Mouse (Mus musculus): ENCODE results near the gene S100a13. TPM values are rescaled to one million over a fixed set of nuclear protein-coding genes. Genes with fewer than 3 reads are reported as not detected.

S100a13 gene
- 8.0 and 9.7 TPM in 2 replicates for polyA plus RNA-seq (2015; fragmentation: Nextera tagmentation; extraction: Ambion mirVana)

GRCm38 (mm10) chr3:90513796-90514590, at the start of gene S100a13, which contains the start of gene S100a1:
Gene S100a13, plus strand, starts transcription at chr3:90514435.
Gene S100a1, minus strand, starts transcription at chr3:90514392.
- peaks cover 10% of the 10 kb centered on the region; the same call in 1 of the 2 replicates for H3K4me1 ChIP-seq (replicated peaks; ENCODE audit: control insufficient read depth, insufficient read depth, low read length)
- H3K4me3 ChIP-seq (replicated peaks; ENCODE audit: low read length) = peak within 1 kb of the TSS; percentile 26
- H3K36me3 ChIP-seq (ENCODE audit: control insufficient read depth, insufficient read depth) = no peaks in the 10 kb centered on the region
- 6% methylated on average over 25 of the region's 25 CpGs for WGBS
- H3K4me2 ChIP-seq (ENCODE audit: low read length) = peak within 1 kb of the TSS; percentile 57
- ATAC-seq = peak; percentile 16; the same call in 1 of the 2 replicates
- H3K27me3 ChIP-seq (replicated peaks; ENCODE audit: control insufficient read depth, insufficient read depth, low read length) = peaks cover 10% of the 10 kb centered on the region
- H3K9me3 ChIP-seq (ENCODE audit: control insufficient read depth, low read length) = no peaks in the 10 kb centered on the region
- peak within 1 kb of the TSS; percentile 36; the same call in 1 of the 2 replicates for H3K9ac ChIP-seq (replicated peaks; ENCODE audit: low read depth, low read length)
- H3K27ac ChIP-seq (ENCODE audit: low read length) = no peak within 1 kb of the TSS

DNA sequence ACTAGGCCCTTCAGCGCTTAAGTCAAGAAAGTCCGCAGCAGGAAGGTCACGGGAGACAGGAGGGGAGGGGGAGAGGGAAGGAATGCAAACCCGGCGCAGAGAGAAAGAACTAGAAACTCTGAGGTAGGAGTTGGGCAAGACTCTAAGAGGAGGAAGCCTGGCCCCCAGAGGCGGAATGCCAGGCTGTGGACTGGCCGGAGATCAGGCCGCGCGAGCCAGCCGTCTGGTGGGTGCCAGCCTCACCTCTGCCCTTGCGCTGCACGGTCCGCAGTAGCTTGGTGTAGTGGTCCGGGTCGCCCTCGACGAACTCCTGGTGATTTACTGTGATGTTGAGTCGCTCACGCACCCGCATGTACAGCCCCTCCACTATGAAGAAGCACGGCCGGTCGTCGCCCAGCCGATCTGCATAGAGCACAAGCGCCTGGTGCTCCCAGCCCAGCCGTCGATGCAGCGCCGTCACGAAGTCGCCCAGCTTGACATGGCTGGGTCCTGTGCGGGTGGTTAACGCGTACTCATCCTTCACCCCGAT, 49.6 kb upstream of the S100a13 start:
- ATAC-seq = no peak; the same call in 1 of the 2 replicates
- H3K4me2 ChIP-seq (ENCODE audit: low read length) = peak overlapping the region; percentile 99
- no peaks in the 10 kb centered on the region for H3K36me3 ChIP-seq (ENCODE audit: control insufficient read depth, insufficient read depth)
- H3K4me3 ChIP-seq (replicated peaks; ENCODE audit: low read length) = peak overlapping the region; percentile 50
- no peaks in the 10 kb centered on the region for H3K9me3 ChIP-seq (ENCODE audit: control insufficient read depth, low read length)
- H3K9ac ChIP-seq (replicated peaks; ENCODE audit: low read depth, low read length) = no peak overlapping the region; the same call in 1 of the 2 replicates
- peaks cover 39% of the 10 kb centered on the region for H3K27me3 ChIP-seq (replicated peaks; ENCODE audit: control insufficient read depth, insufficient read depth, low read length)
- no peak overlapping the region for H3K27ac ChIP-seq (ENCODE audit: low read length)
- WGBS = 13% methylated on average over 37 of the region's 37 CpGs
- H3K4me1 ChIP-seq (replicated peaks; ENCODE audit: control insufficient read depth, insufficient read depth, low read length) = peaks cover 18% of the 10 kb centered on the region

GRCm38 (mm10) chr3:90465081-90465685, 49.1 kb upstream of the S100a13 start:
- peak; percentile 30 for ATAC-seq
- Histone ChIP-seq H3K4me3 (replicated peaks; ENCODE audit: low read length) (peak overlapping the region; percentile 50), H3K4me1 (replicated peaks; ENCODE audit: control insufficient read depth, insufficient read depth, low read length) (peaks cover 18% of the 10 kb centered on the region), H3K9me3 (ENCODE audit: control insufficient read depth, low read length) (no peaks in the 10 kb centered on the region), H3K36me3 (ENCODE audit: control insufficient read depth, insufficient read depth) (no peaks in the 10 kb centered on the region), H3K27me3 (replicated peaks; ENCODE audit: control insufficient read depth, insufficient read depth, low read length) (peaks cover 39% of the 10 kb centered on the region), H3K27ac (ENCODE audit: low read length) (no peak overlapping the region), H3K4me2 (ENCODE audit: low read length) (peak overlapping the region; percentile 99), H3K9ac (replicated peaks; ENCODE audit: low read depth, low read length) (peak overlapping the region; percentile 44)
- under 1% methylated on average over 75 of the region's 75 CpGs for WGBS

DNA sequence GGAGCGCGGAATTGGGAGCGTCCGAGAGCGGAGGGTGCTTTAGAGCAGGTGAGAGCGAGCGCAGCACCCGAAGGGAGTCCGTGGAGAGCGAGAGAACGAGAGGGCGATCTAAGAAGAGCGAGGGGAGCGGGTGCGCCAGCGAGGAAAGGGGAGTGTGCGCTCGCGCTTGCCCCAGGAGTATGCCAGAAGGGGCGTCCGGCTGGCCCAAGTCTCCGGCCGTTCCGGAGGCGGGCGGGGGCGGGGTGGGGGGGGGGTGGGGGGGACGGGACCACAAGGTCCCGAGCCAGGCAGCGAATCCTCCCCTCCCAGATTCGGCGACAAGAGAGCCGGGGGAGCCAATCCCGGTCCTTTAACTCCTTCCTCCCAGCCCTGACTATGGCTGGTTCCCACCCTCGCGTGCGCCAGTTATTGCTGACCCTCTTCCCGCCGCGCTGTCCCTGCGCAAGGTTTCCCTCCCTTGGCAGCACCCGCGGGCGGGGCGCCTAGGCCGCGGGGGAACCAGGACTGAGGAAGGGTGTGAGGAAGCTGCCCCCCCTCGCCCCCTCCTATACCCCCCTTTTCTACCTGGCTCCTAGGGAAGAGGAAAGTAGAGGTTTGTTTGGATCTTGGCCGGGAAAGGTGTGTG, 48.4 kb upstream of the S100a13 start, which contains the start of gene Npr1:
Gene Npr1, minus strand, starts transcription at position 181 of the 625 bp plus-strand sequence.
- peaks cover 39% of the 10 kb centered on the region for H3K27me3 ChIP-seq (replicated peaks; ENCODE audit: control insufficient read depth, insufficient read depth, low read length)

DNA sequence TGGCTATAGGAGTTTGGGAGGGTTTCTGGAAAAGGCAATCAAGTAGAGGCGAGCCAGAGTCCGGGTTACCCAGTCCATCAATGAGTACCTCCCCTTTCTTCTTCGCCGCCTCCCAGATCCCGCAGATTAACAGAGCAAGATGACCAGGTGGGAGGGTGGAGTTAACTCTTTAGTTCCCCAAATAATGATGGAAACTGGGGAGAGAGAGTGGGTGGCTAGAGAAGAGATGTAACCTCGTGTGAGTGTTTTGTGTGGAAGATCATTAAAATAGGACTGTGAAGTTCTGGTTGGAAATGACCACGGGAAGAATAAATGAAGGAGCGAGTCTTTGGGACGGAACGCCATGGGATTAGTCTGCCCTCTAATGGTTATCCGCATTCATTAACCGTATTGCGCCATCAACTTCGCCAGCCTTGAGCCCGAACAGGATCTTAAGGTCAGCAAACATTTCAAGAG, 47.9 kb upstream of the S100a13 start:
- no peaks in the 10 kb centered on the region for H3K36me3 ChIP-seq (ENCODE audit: control insufficient read depth, insufficient read depth)
- no peak overlapping the region for H3K27ac ChIP-seq (ENCODE audit: low read length)
- 0% methylated on average over 15 of the region's 15 CpGs for WGBS
- H3K4me3 ChIP-seq (replicated peaks; ENCODE audit: low read length) = peak overlapping the region; percentile 50
- peaks cover 39% of the 10 kb centered on the region for H3K27me3 ChIP-seq (replicated peaks; ENCODE audit: control insufficient read depth, insufficient read depth, low read length)
- peak overlapping the region; percentile 44 for H3K9ac ChIP-seq (replicated peaks; ENCODE audit: low read depth, low read length)
- ATAC-seq = peak; percentile 34; the same call in 1 of the 2 replicates
- H3K4me1 ChIP-seq (replicated peaks; ENCODE audit: control insufficient read depth, insufficient read depth, low read length) = peaks cover 18% of the 10 kb centered on the region
- H3K4me2 ChIP-seq (ENCODE audit: low read length) = peak overlapping the region; percentile 99
- no peaks in the 10 kb centered on the region for H3K9me3 ChIP-seq (ENCODE audit: control insufficient read depth, low read length)

More for the DNA sequence above, 48.4 kb upstream of the S100a13 start, which contains the start of gene Npr1:
- ATAC-seq = peak; percentile 62
- peak within 1 kb of the TSS; percentile 44 for H3K9ac ChIP-seq (replicated peaks; ENCODE audit: low read depth, low read length)
- under 1% methylated on average over 37 of the region's 49 CpGs for WGBS
- no peaks in the 10 kb centered on the region for H3K9me3 ChIP-seq (ENCODE audit: control insufficient read depth, low read length)
- no peaks in the 10 kb centered on the region for H3K36me3 ChIP-seq (ENCODE audit: control insufficient read depth, insufficient read depth)
- H3K4me2 ChIP-seq (ENCODE audit: low read length) = peak within 1 kb of the TSS; percentile 99
- H3K4me1 ChIP-seq (replicated peaks; ENCODE audit: control insufficient read depth, insufficient read depth, low read length) = peaks cover 18% of the 10 kb centered on the region
- H3K4me3 ChIP-seq (replicated peaks; ENCODE audit: low read length) = peak within 1 kb of the TSS; percentile 50
- H3K27ac ChIP-seq (ENCODE audit: low read length) = no peak within 1 kb of the TSS

GRCm38 (mm10) chr3:90467618-90468300, 46.5 kb upstream of the S100a13 start:
- Histone ChIP-seq H3K4me2 (ENCODE audit: low read length) (no peak overlapping the region), H3K36me3 (ENCODE audit: control insufficient read depth, insufficient read depth) (no peaks in the 10 kb centered on the region), H3K9me3 (ENCODE audit: control insufficient read depth, low read length) (no peaks in the 10 kb centered on the region), H3K4me3 (replicated peaks; ENCODE audit: low read length) (no peak overlapping the region), H3K27me3 (replicated peaks; ENCODE audit: control insufficient read depth, insufficient read depth, low read length) (peaks cover 32% of the 10 kb centered on the region), H3K9ac (replicated peaks; ENCODE audit: low read depth, low read length) (no peak overlapping the region), H3K27ac (ENCODE audit: low read length) (no peak overlapping the region), H3K4me1 (replicated peaks; ENCODE audit: control insufficient read depth, insufficient read depth, low read length) (peaks cover 18% of the 10 kb centered on the region)
- WGBS = 94% methylated on average over 10 of the region's 10 CpGs
- no peak for ATAC-seq

- Histone ChIP-seq H3K27me3 (replicated peaks; ENCODE audit: control insufficient read depth, insufficient read depth, low read length) (0 out of 2 replicates have a peak, but pooled peaks cover 2% of the 10 kb centered on the region), H3K4me1 (replicated peaks; ENCODE audit: control insufficient read depth, insufficient read depth, low read length) (peaks cover 5% of the 10 kb centered on the region), H3K36me3 (ENCODE audit: control insufficient read depth, insufficient read depth) (no peaks in the 10 kb centered on the region), H3K9ac (replicated peaks; ENCODE audit: low read depth, low read length) (no peak overlapping the region), H3K4me2 (ENCODE audit: low read length) (no peak overlapping the region), H3K27ac (ENCODE audit: low read length) (no peak overlapping the region), H3K9me3 (ENCODE audit: control insufficient read depth, low read length) (no peaks in the 10 kb centered on the region), H3K4me3 (replicated peaks; ENCODE audit: low read length) (no peak overlapping the region)
- 24% methylated on average over 3 of the region's 3 CpGs for whole genome bisulfite sequencing
- ATAC-seq = no peak
Measured at GRCm38 (mm10) chr3:90472213-90472612, 42.0 kb upstream of the S100a13 start.

DNA sequence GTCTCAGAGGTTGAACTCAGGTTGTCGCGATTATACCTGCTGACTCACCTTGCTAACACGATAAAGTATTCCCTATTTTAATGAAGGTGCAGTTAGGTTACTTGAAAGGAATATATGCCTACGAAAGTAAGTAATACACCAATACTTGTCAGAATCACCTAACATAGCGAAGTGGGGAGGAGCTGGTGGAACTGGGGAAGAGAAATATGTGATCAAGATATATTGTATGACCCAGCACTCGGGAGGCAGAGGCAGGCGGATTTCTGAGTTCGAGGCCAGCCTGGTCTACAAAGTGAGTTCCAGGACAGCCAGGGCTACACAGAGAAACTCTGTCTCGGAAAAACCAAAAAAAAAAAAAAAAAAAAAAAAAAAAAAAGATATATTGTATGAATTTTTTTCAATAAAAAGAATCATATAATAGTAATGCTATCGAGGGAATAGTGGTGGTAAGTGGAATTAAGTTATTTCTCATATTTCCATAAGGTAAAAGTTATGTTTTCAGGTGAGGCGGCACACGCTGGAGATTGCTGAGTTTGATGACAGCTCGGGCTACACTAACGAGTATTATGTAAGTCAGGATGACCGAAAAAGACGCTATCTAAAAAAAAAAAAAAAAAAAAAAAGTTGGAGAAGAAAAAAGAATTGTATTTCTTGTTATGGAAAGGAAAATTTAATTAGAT, 38.9 kb upstream of the S100a13 start:
- H3K9me3 ChIP-seq (ENCODE audit: control insufficient read depth, low read length) = no peaks in the 10 kb centered on the region
- peak overlapping the region; percentile 43 for H3K4me2 ChIP-seq (ENCODE audit: low read length)
- peak; percentile 8 for ATAC-seq
- peaks cover 12% of the 10 kb centered on the region for H3K4me1 ChIP-seq (replicated peaks; ENCODE audit: control insufficient read depth, insufficient read depth, low read length)
- H3K4me3 ChIP-seq (replicated peaks; ENCODE audit: low read length) = peak overlapping the region; percentile 41
- no peak overlapping the region for H3K9ac ChIP-seq (replicated peaks; ENCODE audit: low read depth, low read length)
- H3K27ac ChIP-seq (ENCODE audit: low read length) = no peak overlapping the region
- peaks cover 15% of the 10 kb centered on the region; the same call in 1 of the 2 replicates for H3K36me3 ChIP-seq (ENCODE audit: control insufficient read depth, insufficient read depth)
- 40% methylated on average over 15 of the region's 16 CpGs for WGBS
- no peaks in the 10 kb centered on the region for H3K27me3 ChIP-seq (replicated peaks; ENCODE audit: control insufficient read depth, insufficient read depth, low read length)
